Mouse (Mus musculus): Measurements from ENCODE around the gene Fbxo11. TPM values are rescaled to one million over a fixed set of nuclear protein-coding genes. Genes with fewer than 3 reads are reported as not detected.
"Not testable (repeated sequence)": the region's sequence is repeated elsewhere in the genome, so short reads cannot be mapped to it uniquely, and the experiment has no call there.

Fbxo11 gene
- polyA plus RNA-seq, 1 experiment from 2014 or later: 33.6 TPM

GRCm38 (mm10) chr17:88034418-88034817, 30.7 kb downstream of the Fbxo11 start:
- no peak overlapping the region for H3K9ac ChIP-seq
- H3K27me3 ChIP-seq (replicated peaks): no peaks in the 10 kb centered on the region
- no peak for ATAC-seq (replicated peaks)
- H3K4me1 ChIP-seq: 0 out of 2 replicates have a peak, but pooled peaks cover 4% of the 10 kb centered on the region
- WGBS: 95% methylated on average over 4 of the region's 4 CpGs
- no peak overlapping the region for H3K4me3 ChIP-seq
- H3K9me3 ChIP-seq: no peaks in the 10 kb centered on the region
- H3K4me2 ChIP-seq: no peak overlapping the region
- H3K36me3 ChIP-seq (replicated peaks): no peaks in the 10 kb centered on the region
- H3K27ac ChIP-seq: no peak overlapping the region

- H3K27me3 ChIP-seq (replicated peaks): no peaks in the 10 kb centered on the region
- WGBS: 81% methylated on average over 5 of the region's 5 CpGs
- H3K4me1 ChIP-seq: 0 out of 2 replicates have a peak, but pooled peaks cover 5% of the 10 kb centered on the region
- H3K27ac ChIP-seq: no peak overlapping the region
- H3K36me3 ChIP-seq (replicated peaks): no peaks in the 10 kb centered on the region
- no peaks in the 10 kb centered on the region for H3K9me3 ChIP-seq
- no peak overlapping the region for H3K4me3 ChIP-seq
- no peak for ATAC-seq (replicated peaks)
- no peak overlapping the region for H3K9ac ChIP-seq
- no peak overlapping the region for H3K4me2 ChIP-seq
These were observed 33.3 kb downstream of the Fbxo11 start for GRCm38 (mm10) chr17:88031755-88032154.

GRCm38 (mm10) chr17:88029194-88029970, 35.7 kb downstream of the Fbxo11 start:
- Histone ChIP-seq H3K4me2 (no peak overlapping the region), H3K4me3 (no peak overlapping the region), H3K9ac (no peak overlapping the region), H3K27ac (no peak overlapping the region), H3K27me3 (replicated peaks) (no peaks in the 10 kb centered on the region), H3K36me3 (replicated peaks) (no peaks in the 10 kb centered on the region), H3K9me3 (no peaks in the 10 kb centered on the region), H3K4me1 (peaks cover 22% of the 10 kb centered on the region)
- 87% methylated on average over 17 of the region's 17 CpGs for WGBS
- no peak for ATAC-seq (replicated peaks)

- no peak for ATAC-seq (replicated peaks)
- Histone ChIP-seq H3K36me3 (replicated peaks) (no peaks in the 10 kb centered on the region), H3K4me1 (peaks cover 18% of the 10 kb centered on the region), H3K9me3 (no peaks in the 10 kb centered on the region), H3K9ac (no peak overlapping the region), H3K4me3 (no peak overlapping the region), H3K27me3 (replicated peaks) (no peaks in the 10 kb centered on the region), H3K4me2 (no peak overlapping the region), H3K27ac (no peak overlapping the region)
- WGBS: 37% methylated on average over 4 of the region's 4 CpGs
These were observed 39.9 kb downstream of the Fbxo11 start for GRCm38 (mm10) chr17:88025227-88025626.

GRCm38 (mm10) chr17:88023924-88024323, 41.2 kb downstream of the Fbxo11 start:
- 87% methylated on average over 1 of the region's 1 CpGs for WGBS
- H3K36me3 ChIP-seq (replicated peaks): no peaks in the 10 kb centered on the region

GRCm38 (mm10) chr17:88016027-88016426, 49.1 kb downstream of the Fbxo11 start:
- H3K27ac ChIP-seq; H3K27me3 ChIP-seq (replicated peaks); H3K9me3 ChIP-seq; H3K4me2 ChIP-seq; H3K4me3 ChIP-seq; ATAC-seq (replicated peaks); H3K9ac ChIP-seq: not testable (repeated sequence)
- H3K36me3 ChIP-seq (replicated peaks): peaks cover 15% of the 10 kb centered on the region; the same call in 1 of the 2 replicates
- peaks cover 13% of the 10 kb centered on the region; the same call in 1 of the 2 replicates for H3K4me1 ChIP-seq
- WGBS: 92% methylated on average over 8 of the region's 8 CpGs

More at GRCm38 (mm10) chr17:88023924-88024323, 41.2 kb downstream of the Fbxo11 start:
- Histone ChIP-seq H3K4me2 (no peak overlapping the region), H3K4me1 (peaks cover 24% of the 10 kb centered on the region), H3K27me3 (replicated peaks) (no peaks in the 10 kb centered on the region), H3K4me3 (no peak overlapping the region), H3K27ac (no peak overlapping the region), H3K9ac (no peak overlapping the region), H3K9me3 (no peaks in the 10 kb centered on the region)
- ATAC-seq (replicated peaks): no peak

GRCm38 (mm10) chr17:88014456-88014855, 50.6 kb downstream of the Fbxo11 start:
- peaks cover 24% of the 10 kb centered on the region; the same call in 1 of the 2 replicates for H3K36me3 ChIP-seq (replicated peaks)
- WGBS: 90% methylated on average over 1 of the region's 1 CpGs

GRCm38 (mm10) chr17:88006956-88007355, 58.1 kb downstream of the Fbxo11 start:
- no peak overlapping the region for H3K27ac ChIP-seq
- H3K4me3 ChIP-seq: no peak overlapping the region
- peaks cover 40% of the 10 kb centered on the region for H3K36me3 ChIP-seq (replicated peaks)
- 90% methylated on average over 8 of the region's 8 CpGs for WGBS
- H3K27me3 ChIP-seq (replicated peaks): no peaks in the 10 kb centered on the region
- ATAC-seq (replicated peaks): no peak
- H3K9ac ChIP-seq: no peak overlapping the region
- H3K4me2 ChIP-seq: no peak overlapping the region
- no peaks in the 10 kb centered on the region for H3K4me1 ChIP-seq
- no peaks in the 10 kb centered on the region for H3K9me3 ChIP-seq

More at GRCm38 (mm10) chr17:88014456-88014855, 50.6 kb downstream of the Fbxo11 start:
- Histone ChIP-seq H3K27me3 (replicated peaks) (no peaks in the 10 kb centered on the region), H3K4me3 (no peak overlapping the region), H3K27ac (no peak overlapping the region), H3K9me3 (no peaks in the 10 kb centered on the region), H3K4me2 (no peak overlapping the region), H3K9ac (no peak overlapping the region), H3K4me1 (peaks cover 10% of the 10 kb centered on the region; the same call in 1 of the 2 replicates)
- ATAC-seq (replicated peaks): no peak

GRCm38 (mm10) chr17:88004892-88005291, 60.2 kb downstream of the Fbxo11 start:
- Histone ChIP-seq H3K4me3 (no peak overlapping the region), H3K4me2 (no peak overlapping the region), H3K4me1 (no peaks in the 10 kb centered on the region), H3K27me3 (replicated peaks) (no peaks in the 10 kb centered on the region), H3K36me3 (replicated peaks) (peaks cover 42% of the 10 kb centered on the region), H3K27ac (no peak overlapping the region), H3K9me3 (no peaks in the 10 kb centered on the region), H3K9ac (no peak overlapping the region)
- no peak for ATAC-seq (replicated peaks)
- 100% methylated on average over 1 of the region's 1 CpGs for WGBS

- Histone ChIP-seq H3K36me3 (replicated peaks) (peaks cover 61% of the 10 kb centered on the region), H3K4me3 (no peak overlapping the region), H3K27ac (no peak overlapping the region), H3K9me3 (no peaks in the 10 kb centered on the region), H3K9ac (no peak overlapping the region), H3K27me3 (replicated peaks) (no peaks in the 10 kb centered on the region), H3K4me1 (no peaks in the 10 kb centered on the region), H3K4me2 (no peak overlapping the region)
- WGBS: 94% methylated on average over 4 of the region's 4 CpGs
- no peak for ATAC-seq (replicated peaks)
These were observed 67.3 kb downstream of the Fbxo11 start for GRCm38 (mm10) chr17:87997808-87998207.

- Histone ChIP-seq H3K27me3 (replicated peaks) (no peaks in the 10 kb centered on the region), H3K27ac (no peak overlapping the region), H3K4me3 (no peak overlapping the region), H3K36me3 (replicated peaks) (peaks cover 67% of the 10 kb centered on the region), H3K4me2 (no peak overlapping the region), H3K9ac (no peak overlapping the region), H3K9me3 (no peaks in the 10 kb centered on the region), H3K4me1 (no peaks in the 10 kb centered on the region)
- WGBS: 96% methylated on average over 1 of the region's 1 CpGs
- no peak for ATAC-seq (replicated peaks)
These were observed 71.8 kb downstream of the Fbxo11 start for GRCm38 (mm10) chr17:87993338-87993737.

- Histone ChIP-seq H3K9ac (no peak overlapping the region), H3K9me3 (no peaks in the 10 kb centered on the region), H3K4me3 (no peak overlapping the region), H3K4me2 (no peak overlapping the region), H3K27me3 (replicated peaks) (no peaks in the 10 kb centered on the region), H3K27ac (no peak overlapping the region), H3K4me1 (no peaks in the 10 kb centered on the region), H3K36me3 (replicated peaks) (peaks cover 67% of the 10 kb centered on the region)
- ATAC-seq (replicated peaks): no peak
- 80% methylated on average over 3 of the region's 3 CpGs for WGBS
These were observed 72.9 kb downstream of the Fbxo11 start for GRCm38 (mm10) chr17:87992154-87992553.

GRCm38 (mm10) chr17:87987507-87987906, 77.6 kb downstream of the Fbxo11 start:
- Histone ChIP-seq H3K4me3 (no peak overlapping the region), H3K9me3 (no peaks in the 10 kb centered on the region), H3K9ac (no peak overlapping the region), H3K27me3 (replicated peaks) (no peaks in the 10 kb centered on the region), H3K27ac (no peak overlapping the region), H3K4me2 (no peak overlapping the region), H3K4me1 (no peaks in the 10 kb centered on the region), H3K36me3 (replicated peaks) (peaks cover 69% of the 10 kb centered on the region)
- 0 out of 2 replicates have a peak, but pooled peaks have one; percentile 50 for ATAC-seq (replicated peaks)
- WGBS: 60% methylated on average over 6 of the region's 6 CpGs

Data from midbrain, embryonic 15.5 days (tissue).